Mouse (Mus musculus) spleen, adult 18-20 months (tissue): ENCODE data around the gene Gm44502.

Experiments
- DNase-seq, 2 experiments: peaks; one replicate each; pipeline ENCODE4 v3.0.0; 2022; ENCODE audit warnings: mixed read lengths in 2 of 2

Gene Gm44502

GRCm38 (mm10) chr15:89396883-89397282 lies 32.6 kb downstream of the Gm44502 start:
- DNase-seq = no peak

GRCm38 (mm10) chr15:89390081-89390480 lies 39.4 kb downstream of the Gm44502 start:
- no peak for DNase-seq

- DNase-seq = no peak
Measured at GRCm38 (mm10) chr15:89387127-89387526, 42.4 kb downstream of the Gm44502 start.

- no peak for DNase-seq
Measured at GRCm38 (mm10) chr15:89384617-89385016, 44.9 kb downstream of the Gm44502 start, which contains the start of gene Klhdc7b. Gene Klhdc7b, plus strand, starts transcription at chr15:89384917.

- no peak for DNase-seq
Measured at GRCm38 (mm10) chr15:89379429-89379828, 50.1 kb downstream of the Gm44502 start.

GRCm38 (mm10) chr15:89378831-89379401 lies 50.6 kb downstream of the Gm44502 start, which contains the start of gene Odf3b:
Gene Odf3b, minus strand, starts transcription at chr15:89379282.
- DNase-seq = no peak

GRCm38 (mm10) chr15:89377938-89378828 lies 51.3 kb downstream of the Gm44502 start:
- DNase-seq = no peak

- no peak for DNase-seq
Measured at GRCm38 (mm10) chr15:89377362-89377761, 52.1 kb downstream of the Gm44502 start.

GRCm38 (mm10) chr15:89376957-89377356 lies 52.5 kb downstream of the Gm44502 start, which contains the start of gene Tymp:
Gene Tymp, minus strand, starts transcription at chr15:89377039.
- no peak for DNase-seq

GRCm38 (mm10) chr15:89376040-89376439 lies 53.5 kb downstream of the Gm44502 start:
- no peak for DNase-seq

GRCm38 (mm10) chr15:89374801-89375534 lies 54.5 kb downstream of the Gm44502 start:
- no peak for DNase-seq

- no peak for DNase-seq
Measured at GRCm38 (mm10) chr15:89374340-89374739, 55.2 kb downstream of the Gm44502 start.

GRCm38 (mm10) chr15:89373762-89374248 lies 55.7 kb downstream of the Gm44502 start, which contains the start of gene Sco2:
Gene Sco2, minus strand, starts transcription at chr15:89373846.
- peak; percentile 81 to 96 for DNase-seq

GRCm38 (mm10) chr15:89373027-89373761 lies 56.3 kb downstream of the Gm44502 start:
- DNase-seq = peak; percentile 75 to 89

GRCm38 (mm10) chr15:89372536-89372935 lies 57.0 kb downstream of the Gm44502 start:
- DNase-seq = no peak

GRCm38 (mm10) chr15:89372068-89372467 lies 57.4 kb downstream of the Gm44502 start:
- DNase-seq = no peak
